Mouse (Mus musculus): ENCODE results near the gene Nkx2-5. TPM values are rescaled to one million over a fixed set of nuclear protein-coding genes. Genes with fewer than 3 reads are reported as not detected.

Gene Nkx2-5
- total and polyA plus RNA-seq, 3 experiments, result not detected

- Histone ChIP-seq H3K36me3 (ENCODE audit: control insufficient read depth in 1 of 2, insufficient read depth in 2 of 2, low read length in 2 of 2) (no peaks in the 10 kb centered on the region), H3K9me3 (replicated peaks; ENCODE audit: insufficient read depth, low read length) (no peaks in the 10 kb centered on the region)
- TF ChIP-seq SIN3A (IDR thresholded peaks at IDR 0.05; ENCODE audit: low read length) (no peak), ZKSCAN1 (IDR thresholded peaks at IDR 0.05; ENCODE audit: low read depth, low read length) (no peak)
Observed at GRCm38 (mm10) chr17:26872870-26873269, 28.1 kb upstream of the Nkx2-5 start.

DNA sequence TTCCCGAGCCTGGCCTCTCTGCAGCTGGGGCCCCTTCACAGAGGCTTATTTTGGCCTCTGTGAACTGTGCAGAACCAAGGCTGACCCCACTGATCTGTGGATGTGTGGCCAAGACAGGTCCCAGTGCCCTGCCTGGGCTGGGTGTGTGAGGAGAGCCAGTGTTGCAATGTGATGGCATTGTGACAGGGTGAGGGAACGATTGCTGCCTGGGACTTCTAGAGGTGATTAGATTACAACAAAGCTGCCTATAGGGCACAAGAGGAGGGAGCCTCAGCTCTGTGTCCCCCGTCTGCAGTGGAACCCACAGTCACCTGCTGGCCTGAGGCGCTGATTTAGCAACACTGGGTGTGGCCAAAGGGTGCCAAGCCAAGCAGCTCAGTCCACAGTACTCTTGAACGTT, 23.9 kb upstream of the Nkx2-5 start:
- TF ChIP-seq MAX (IDR thresholded peaks at IDR 0.05; ENCODE audit: low read length), result no peak
- Histone ChIP-seq H3K4me3 (ENCODE audit: control insufficient read depth in 1 of 2, insufficient read depth in 1 of 2, low read depth in 2 of 2, low read length in 2 of 2) (no peak overlapping the region), H3K27ac (ENCODE audit: control insufficient read depth, low read depth, low read length) (no peak overlapping the region), H3K9ac (ENCODE audit: control insufficient read depth, low read depth, low read length, poor library complexity, severe bottlenecking) (no peak overlapping the region), H3K36me3 (ENCODE audit: control insufficient read depth in 1 of 2, insufficient read depth in 2 of 2, low read length in 2 of 2) (no peaks in the 10 kb centered on the region), H3K79me2 (ENCODE audit: control insufficient read depth, insufficient read depth, low read length, poor library complexity) (no peaks in the 10 kb centered on the region), H3K9me3 (replicated peaks; ENCODE audit: insufficient read depth, low read length) (no peaks in the 10 kb centered on the region), H3K27me3 (ENCODE audit: control insufficient read depth in 1 of 2, insufficient read depth in 2 of 2, low read length in 2 of 2) (no peaks in the 10 kb centered on the region), H3K4me1 (ENCODE audit: control insufficient read depth in 1 of 2, insufficient read depth in 2 of 2, low read length in 2 of 2) (no peaks in the 10 kb centered on the region)
- DNase-seq (ENCODE audit: low read depth, low spot score), result no peak

More at GRCm38 (mm10) chr17:26872870-26873269, 28.1 kb upstream of the Nkx2-5 start:
- H3K9ac ChIP-seq (ENCODE audit: control insufficient read depth, low read depth, low read length, poor library complexity, severe bottlenecking), result no peak overlapping the region
- DNase-seq (ENCODE audit: low read depth, low spot score), result no peak
- no peak overlapping the region for H3K4me3 ChIP-seq (ENCODE audit: control insufficient read depth in 1 of 2, insufficient read depth in 1 of 2, low read depth in 2 of 2, low read length in 2 of 2)
- no peaks in the 10 kb centered on the region for H3K79me2 ChIP-seq (ENCODE audit: control insufficient read depth, insufficient read depth, low read length, poor library complexity)
- no peak overlapping the region for H3K27ac ChIP-seq (ENCODE audit: control insufficient read depth, low read depth, low read length)
- H3K4me1 ChIP-seq (ENCODE audit: control insufficient read depth in 1 of 2, insufficient read depth in 2 of 2, low read length in 2 of 2), result no peaks in the 10 kb centered on the region
- H3K27me3 ChIP-seq (ENCODE audit: control insufficient read depth in 1 of 2, insufficient read depth in 2 of 2, low read length in 2 of 2), result no peaks in the 10 kb centered on the region

GRCm38 (mm10) chr17:26865156-26865555, 20.3 kb upstream of the Nkx2-5 start:
- Histone ChIP-seq H3K9me3 (replicated peaks; ENCODE audit: insufficient read depth, low read length) (no peaks in the 10 kb centered on the region), H3K79me2 (ENCODE audit: control insufficient read depth, insufficient read depth, low read length, poor library complexity) (no peaks in the 10 kb centered on the region), H3K4me1 (ENCODE audit: control insufficient read depth in 1 of 2, insufficient read depth in 2 of 2, low read length in 2 of 2) (no peaks in the 10 kb centered on the region), H3K36me3 (ENCODE audit: control insufficient read depth in 1 of 2, insufficient read depth in 2 of 2, low read length in 2 of 2) (no peaks in the 10 kb centered on the region), H3K9ac (ENCODE audit: control insufficient read depth, low read depth, low read length, poor library complexity, severe bottlenecking) (no peak overlapping the region), H3K27ac (ENCODE audit: control insufficient read depth, low read depth, low read length) (no peak overlapping the region), H3K27me3 (ENCODE audit: control insufficient read depth in 1 of 2, insufficient read depth in 2 of 2, low read length in 2 of 2) (no peaks in the 10 kb centered on the region), H3K4me3 (ENCODE audit: control insufficient read depth in 1 of 2, insufficient read depth in 1 of 2, low read depth in 2 of 2, low read length in 2 of 2) (no peak overlapping the region)
- TF ChIP-seq EP300 (IDR thresholded peaks at IDR 0.05; ENCODE audit: low read depth in 1 of 2, low read length in 2 of 2), result no peak
- TF ChIP-seq JUND (IDR thresholded peaks at IDR 0.05; ENCODE audit: low read depth, low read length), result no peak
- no peak for TF ChIP-seq ELF1 (IDR thresholded peaks at IDR 0.05; ENCODE audit: low read depth, low read length)
- TF ChIP-seq POLR2A (IDR thresholded peaks at IDR 0.05; ENCODE audit: control insufficient read depth in 1 of 2, insufficient read depth in 1 of 2, low read depth in 1 of 2, low read length in 2 of 2, poor library complexity in 1 of 2), result no peak
- TF ChIP-seq USF1 (IDR thresholded peaks at IDR 0.05; ENCODE audit: low read depth, low read length), result no peak
- TF ChIP-seq CHD2 (IDR thresholded peaks at IDR 0.05; ENCODE audit: low read length), result no peak
- no peak for TF ChIP-seq POLR2AphosphoS5 (IDR thresholded peaks at IDR 0.05; ENCODE audit: borderline replicate concordance, low read depth, low read length)
- TF ChIP-seq TAL1 (IDR thresholded peaks at IDR 0.05; ENCODE audit: low read length), result no peak
- no peak for TF ChIP-seq GABPA (IDR thresholded peaks at IDR 0.05; ENCODE audit: low read depth, low read length)
- TF ChIP-seq POLR2AphosphoS2 (IDR thresholded peaks at IDR 0.05; ENCODE audit: low read length), result no peak
- no peak for TF ChIP-seq CHD1 (IDR thresholded peaks at IDR 0.05; ENCODE audit: low read depth, low read length)
- TF ChIP-seq ETS1 (IDR thresholded peaks at IDR 0.05; ENCODE audit: low read depth, low read length), result no peak
- no peak for TF ChIP-seq ZMIZ1 (IDR thresholded peaks at IDR 0.05; ENCODE audit: low read depth, low read length)
- no peak for TF ChIP-seq E2F4 (IDR thresholded peaks at IDR 0.05; ENCODE audit: borderline replicate concordance, low read depth, low read length)
- TF ChIP-seq TBP (IDR thresholded peaks at IDR 0.05; ENCODE audit: low read depth, low read length), result no peak
- no peak for TF ChIP-seq TCF12 (IDR thresholded peaks at IDR 0.05; ENCODE audit: low read depth, low read length)
- no peak for TF ChIP-seq BHLHE40 (IDR thresholded peaks at IDR 0.05; ENCODE audit: borderline replicate concordance, low read depth, low read length)
- TF ChIP-seq ZNF384 (IDR thresholded peaks at IDR 0.05; ENCODE audit: low read depth, low read length), result no peak
- no peak for DNase-seq (ENCODE audit: low read depth, low spot score)
